Mouse (Mus musculus) cortical plate, adult 2 months (tissue): Measurements from ENCODE around the gene Foxn1. TPM values are rescaled to one million over a fixed set of nuclear protein-coding genes. Genes with fewer than 3 reads are reported as not detected.

Source experiments
- H3K27ac ChIP-seq: fragments of 200-500 bp; 2 replicates; pipeline ENCODE4 v1.5.1; 2012; ENCODE audit warnings: low read length, control low read depth, inconsistent platforms; ENCODE audit not compliant: insufficient read depth
- H3K4me1 ChIP-seq: fragments of 200-500 bp; 2 replicates; pipeline ENCODE4 v1.6.1; 2011; ENCODE audit warnings: low read length; ENCODE audit not compliant: control insufficient read depth, insufficient read depth
- H3K4me3 ChIP-seq: fragments of 200-500 bp; 2 replicates; pipeline ENCODE4 v1.5.1; 2011; ENCODE audit warnings: mild to moderate bottlenecking, low read length, control low read depth; ENCODE audit not compliant: insufficient read depth
- CTCF ChIP-seq: fragments of 200-500 bp; IDR thresholded peaks from 2 replicates; pipeline ENCODE4 v1.5.1; 2011; ENCODE audit warnings: mild to moderate bottlenecking, control low read depth, low read length; ENCODE audit not compliant: insufficient read depth; ENCODE audit errors: extremely low read depth
- POLR2A ChIP-seq: fragments of 200-500 bp; IDR thresholded peaks from 2 replicates; pipeline ENCODE4 v1.6.1; 2011; ENCODE audit warnings: mild to moderate bottlenecking, low read length, control low read depth; ENCODE audit not compliant: insufficient read depth; ENCODE audit errors: extremely low read depth
- polyA plus RNA-seq: library from polyadenylated mRNA; depleted of rRNA; stranded (reverse); fragments of >200 nt; gene quantifications from 2 replicates; pipeline ENCODE4 v1.2.3, GENCODE M21; 2012

Foxn1 gene
- polyA plus RNA-seq, 1 experiment: 0.02 TPM

- Histone ChIP-seq H3K4me1 (no peaks in the 10 kb centered on the region), H3K4me3 (no peak overlapping the region), H3K27ac (no peak overlapping the region)
- TF ChIP-seq POLR2A (no peak), CTCF (no peak)
These were observed 22.3 kb downstream of the Foxn1 start for GRCm38 (mm10) chr11:78364103-78364502.

DNA sequence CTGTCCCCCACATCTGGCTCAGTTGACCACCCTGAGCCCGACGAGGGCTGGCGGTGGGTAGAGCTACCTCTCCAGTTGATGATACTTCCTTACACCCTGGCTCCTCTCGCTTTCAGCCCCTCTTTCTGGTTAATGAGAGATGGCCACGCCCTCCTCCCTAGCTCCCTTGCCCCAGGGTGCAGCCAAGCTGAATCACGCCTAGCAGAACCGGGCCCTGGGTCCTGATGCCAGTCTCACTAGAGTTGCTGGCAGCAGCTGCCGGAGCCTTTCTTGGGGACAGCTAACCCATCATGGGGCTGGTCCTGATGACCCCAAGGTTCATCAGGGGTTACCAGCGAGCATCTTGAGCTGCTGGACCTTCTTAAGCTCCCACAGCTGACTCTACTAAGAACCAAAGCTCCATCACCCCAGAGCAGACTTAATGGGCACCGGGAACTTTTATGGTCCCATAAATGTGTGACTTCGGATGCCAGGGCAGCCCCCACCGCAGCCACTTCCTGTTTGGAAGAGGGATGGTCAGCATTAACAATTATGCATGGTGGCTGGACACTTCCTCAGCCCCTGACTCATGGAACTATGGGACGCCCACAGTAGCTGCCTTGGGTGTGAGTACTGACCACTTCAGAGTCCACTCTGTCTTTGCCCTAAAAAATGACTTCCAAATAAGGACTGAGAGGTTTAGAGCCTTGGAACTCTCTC is 22.9 kb downstream of the Foxn1 start:
- H3K27ac ChIP-seq: no peak overlapping the region
- no peaks in the 10 kb centered on the region for H3K4me1 ChIP-seq
- TF ChIP-seq CTCF (no peak), POLR2A (no peak)
- H3K4me3 ChIP-seq: no peak overlapping the region

DNA sequence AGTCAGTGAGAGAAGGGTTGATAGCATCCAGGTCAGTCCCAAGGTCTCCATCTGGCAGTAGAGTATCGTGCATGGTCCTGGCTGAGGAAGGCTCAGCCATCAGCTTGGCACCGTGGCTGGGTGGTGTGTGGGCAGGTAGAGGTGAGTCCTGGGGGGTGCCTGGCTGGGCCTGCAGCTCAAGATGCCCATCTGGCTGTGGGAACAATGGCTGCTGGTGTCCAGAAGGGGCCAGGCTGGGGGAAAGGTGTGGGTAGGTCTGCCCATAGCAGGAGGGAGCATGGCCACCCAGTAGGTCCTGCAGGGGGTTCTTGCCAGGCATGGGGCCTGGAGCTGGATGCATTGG is 25.6 kb downstream of the Foxn1 start:
- H3K4me3 ChIP-seq: no peak overlapping the region
- no peaks in the 10 kb centered on the region for H3K4me1 ChIP-seq
- no peak overlapping the region for H3K27ac ChIP-seq
- TF ChIP-seq POLR2A: no peak
- no peak for TF ChIP-seq CTCF

GRCm38 (mm10) chr11:78360125-78360788 is 26.1 kb downstream of the Foxn1 start:
- H3K4me3 ChIP-seq: no peak overlapping the region
- H3K27ac ChIP-seq: no peak overlapping the region
- TF ChIP-seq CTCF: peak; percentile 76
- no peak for TF ChIP-seq POLR2A
- H3K4me1 ChIP-seq: no peaks in the 10 kb centered on the region

DNA sequence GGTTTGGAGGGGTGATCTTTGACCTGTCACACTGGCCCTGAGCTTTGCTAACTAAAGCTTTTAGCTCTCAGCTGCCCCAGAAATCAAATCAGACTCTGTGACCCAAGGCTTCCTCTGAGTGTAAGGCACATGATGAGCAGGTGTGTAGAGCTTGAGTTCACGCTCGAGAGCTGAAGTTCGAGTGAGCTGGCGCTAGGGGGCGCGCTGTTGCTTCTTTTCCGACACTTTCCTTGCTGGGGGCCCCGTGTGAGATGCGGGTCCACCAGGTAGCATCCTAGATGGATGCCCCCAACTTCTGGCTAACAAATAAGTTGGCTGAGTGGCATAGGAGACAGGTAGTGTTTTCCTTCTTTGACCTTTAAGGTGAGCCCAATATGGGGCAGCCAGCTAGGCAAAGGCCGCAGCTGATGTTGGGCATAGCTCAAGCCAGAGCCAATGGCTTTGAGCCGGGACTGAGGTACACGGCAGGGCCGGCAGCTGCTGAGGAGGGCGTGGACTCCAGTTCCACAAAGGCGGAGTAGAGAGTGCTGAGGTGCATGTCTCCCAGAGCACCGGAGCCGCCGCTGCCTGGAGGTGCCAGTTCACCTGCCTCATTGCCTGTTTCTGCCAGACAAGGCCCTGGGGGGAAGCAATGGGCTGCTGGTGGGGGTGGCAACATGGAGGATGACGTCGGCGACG is 27.9 kb downstream of the Foxn1 start:
- Histone ChIP-seq H3K4me1 (no peaks in the 10 kb centered on the region), H3K27ac (no peak overlapping the region), H3K4me3 (no peak overlapping the region)
- no peak for TF ChIP-seq POLR2A
- TF ChIP-seq CTCF: peak; percentile 50

DNA sequence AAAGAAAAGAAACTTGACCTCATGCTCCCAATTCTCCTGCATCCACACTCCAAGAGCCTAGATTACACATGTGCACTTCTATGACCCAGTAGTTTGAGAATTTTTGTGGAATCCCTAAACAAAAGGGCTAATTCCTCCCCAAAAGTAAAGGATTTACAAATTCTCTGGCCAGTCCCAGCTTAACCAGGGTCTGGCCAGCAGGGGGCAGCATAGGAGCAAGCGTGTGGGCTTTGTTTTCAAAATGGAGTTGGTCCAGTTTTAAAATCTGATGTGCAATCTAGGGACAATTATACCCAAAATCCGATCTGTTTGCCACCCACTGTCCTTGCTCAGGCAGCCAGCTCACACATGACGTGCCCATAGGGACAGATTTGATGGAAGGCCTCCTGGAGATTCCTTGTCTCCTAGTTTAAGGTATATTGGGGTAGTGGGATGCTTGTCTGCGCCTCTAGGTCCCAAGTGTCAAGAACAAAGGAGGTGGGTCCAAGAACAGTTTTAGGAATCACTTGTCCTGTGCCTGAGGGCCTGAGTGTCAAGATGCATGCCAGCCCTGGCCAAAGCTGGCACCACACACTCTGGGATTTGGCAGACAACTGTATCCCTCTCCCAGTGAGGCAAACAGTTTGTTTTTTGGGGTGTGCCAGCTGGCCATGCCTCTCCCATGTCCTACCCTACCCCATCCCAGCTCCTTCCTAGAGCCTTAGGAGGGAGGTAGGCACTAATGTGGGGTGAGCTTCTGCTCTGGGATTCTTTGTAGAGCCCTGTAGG is 30.7 kb downstream of the Foxn1 start:
- Histone ChIP-seq H3K4me3 (no peak overlapping the region), H3K4me1 (no peaks in the 10 kb centered on the region), H3K27ac (no peak overlapping the region)
- TF ChIP-seq POLR2A (no peak), CTCF (peak; percentile 70)

GRCm38 (mm10) chr11:78354905-78355304 is 31.5 kb downstream of the Foxn1 start:
- H3K27ac ChIP-seq: no peak overlapping the region
- no peaks in the 10 kb centered on the region for H3K4me1 ChIP-seq
- TF ChIP-seq POLR2A (no peak), CTCF (no peak)
- H3K4me3 ChIP-seq: no peak overlapping the region

GRCm38 (mm10) chr11:78353081-78353480 is 33.3 kb downstream of the Foxn1 start:
- Histone ChIP-seq H3K27ac (no peak overlapping the region), H3K4me1 (no peaks in the 10 kb centered on the region), H3K4me3 (no peak overlapping the region)
- TF ChIP-seq CTCF (no peak), POLR2A (no peak)
